Mouse (Mus musculus) CH12.LX (cell line): ENCODE measurements around the gene Six5. TPM values are rescaled to one million over a fixed set of nuclear protein-coding genes. Genes with fewer than 3 reads are reported as not detected.

ENCODE experiments used
- DNase-seq: peaks from one replicate; pipeline ENCODE4 v3.0.0-alpha.2; 2013; ENCODE audit errors: extremely low read depth
- H3K27ac ChIP-seq: 2 replicates; pipeline ENCODE4 v1.5.1; 2012; ENCODE audit warnings: low read depth, mild to moderate bottlenecking, control low read depth, moderate library complexity; ENCODE audit not compliant: insufficient read depth
- H3K27me3 ChIP-seq: replicated peaks from 2 replicates; pipeline ENCODE3; 2012; ENCODE audit warnings: inconsistent platforms
- H3K36me3 ChIP-seq, 2 experiments: replicated peaks in 1 of 2; 2 replicates each; pipeline versions ENCODE3 to v1.6.1; 2012; ENCODE audit warnings: inconsistent platforms in 1 of 2, low read length in 1 of 2, mild to moderate bottlenecking in 1 of 2, mixed read lengths in 1 of 2, moderate library complexity in 1 of 2; ENCODE audit not compliant: control insufficient read depth in 1 of 2, insufficient read depth in 1 of 2
- H3K4me1 ChIP-seq, 2 experiments: 2 replicates each; pipeline ENCODE4 v1.6.1; 2012; ENCODE audit warnings: inconsistent platforms in 1 of 2, moderate library complexity in 1 of 2; ENCODE audit not compliant: insufficient read depth in 2 of 2, control insufficient read depth in 1 of 2
- H3K4me2 ChIP-seq: 2 replicates; pipeline ENCODE4 v1.6.1; 2012; ENCODE audit warnings: low read depth, mild to moderate bottlenecking, control low read depth; ENCODE audit not compliant: poor library complexity, insufficient read depth, severe bottlenecking
- H3K4me3 ChIP-seq, 3 experiments: fragments of 150-350 bp in 1 of 3; sonication (generic) in 1 of 3; replicated peaks in 1 of 3; 2 replicates each; pipeline versions ENCODE3 to v1.5.1; 2011 to 2012; ENCODE audit warnings: low read depth in 2 of 3, low read length in 2 of 3, mild to moderate bottlenecking in 2 of 3, moderate library complexity in 2 of 3, control low read depth in 1 of 3, improper control_type of control experiment in 1 of 3, inconsistent platforms in 1 of 3, mixed read lengths in 1 of 3; ENCODE audit not compliant: poor library complexity in 1 of 3
- H3K79me2 ChIP-seq: replicated peaks from 2 replicates; pipeline ENCODE4 v1.6.1; 2012; ENCODE audit warnings: mild to moderate bottlenecking, moderate library complexity; ENCODE audit not compliant: control insufficient read depth, poor library complexity, insufficient read depth, severe bottlenecking; ENCODE audit errors: extremely low read depth
- H3K9ac ChIP-seq: 2 replicates; pipeline ENCODE4 v1.6.1; 2012; ENCODE audit warnings: low read depth, mild to moderate bottlenecking, control low read depth, moderate library complexity; ENCODE audit not compliant: insufficient read depth
- H3K9me3 ChIP-seq: replicated peaks from 2 replicates; pipeline ENCODE3; 2012; ENCODE audit warnings: low read length, inconsistent platforms, mixed read lengths
- CHD1 ChIP-seq: IDR thresholded peaks from 2 replicates; pipeline ENCODE4 v1.6.1; 2012; ENCODE audit warnings: low read depth, low read length, improper control_type of control experiment, inconsistent platforms
- CHD2 ChIP-seq: IDR thresholded peaks from 2 replicates; pipeline ENCODE4 v1.6.1; 2011; ENCODE audit warnings: low read length, improper control_type of control experiment
- CTCF ChIP-seq, 2 experiments: IDR thresholded peaks in 1 of 2; conservative IDR thresholded peaks in 1 of 2; 2 replicates each; pipeline ENCODE4 v1.5.1; 2011 to 2012; ENCODE audit warnings: low read depth in 2 of 2, low read length in 2 of 2, improper control_type of control experiment in 1 of 2, inconsistent platforms in 1 of 2, mild to moderate bottlenecking in 1 of 2, moderate library complexity in 1 of 2
- E2F4 ChIP-seq: IDR thresholded peaks from 2 replicates; pipeline ENCODE4 v1.6.1; 2011; ENCODE audit warnings: low read depth, low read length, improper control_type of control experiment; ENCODE audit not compliant: insufficient replicate concordance
- ELF1 ChIP-seq: IDR thresholded peaks from 2 replicates; pipeline ENCODE4 v1.6.1; 2014; ENCODE audit warnings: low read depth, mild to moderate bottlenecking, inconsistent platforms, low read length, improper control_type of control experiment
- EP300 ChIP-seq: IDR thresholded peaks from 2 replicates; pipeline ENCODE4 v1.6.1; 2011; ENCODE audit warnings: low read length, improper control_type of control experiment
- ETS1 ChIP-seq: conservative IDR thresholded peaks from 2 replicates; pipeline ENCODE4 v1.6.1; 2012; ENCODE audit warnings: low read depth, mild to moderate bottlenecking, inconsistent platforms, low read length, improper control_type of control experiment, moderate library complexity
- HCFC1 ChIP-seq: IDR thresholded peaks from 2 replicates; pipeline ENCODE4 v1.6.1; 2012; ENCODE audit warnings: low read depth, mild to moderate bottlenecking, inconsistent platforms, low read length, improper control_type of control experiment
- JUN ChIP-seq: IDR thresholded peaks from 2 replicates; pipeline ENCODE4 v1.6.1; 2011; ENCODE audit warnings: low read depth, mild to moderate bottlenecking, low read length, improper control_type of control experiment, moderate library complexity; ENCODE audit not compliant: insufficient read depth
- JUND ChIP-seq: conservative IDR thresholded peaks from 2 replicates; pipeline ENCODE4 v1.6.1; 2011; ENCODE audit warnings: low read depth, low read length, improper control_type of control experiment
- KAT2A ChIP-seq: IDR thresholded peaks from 2 replicates; pipeline ENCODE4 v1.6.1; 2012; ENCODE audit warnings: low read length, improper control_type of control experiment, inconsistent platforms; ENCODE audit not compliant: insufficient replicate concordance
- MAFK ChIP-seq: IDR thresholded peaks from 2 replicates; pipeline ENCODE4 v1.6.1; 2011; ENCODE audit warnings: low read length, improper control_type of control experiment; ENCODE audit not compliant: insufficient replicate concordance
- MAX ChIP-seq: IDR thresholded peaks from 2 replicates; pipeline ENCODE4 v1.6.1; 2011; ENCODE audit warnings: low read length, improper control_type of control experiment
- MEF2A ChIP-seq: IDR thresholded peaks from 2 replicates; pipeline ENCODE4 v1.6.1; 2014; ENCODE audit warnings: low read depth, mild to moderate bottlenecking, inconsistent platforms, low read length, improper control_type of control experiment, borderline replicate concordance
- MXI1 ChIP-seq: IDR thresholded peaks from 2 replicates; pipeline ENCODE4 v1.6.1; 2011; ENCODE audit warnings: mild to moderate bottlenecking, low read depth, low read length, improper control_type of control experiment
- MYC ChIP-seq: IDR thresholded peaks from 2 replicates; pipeline ENCODE4 v1.6.1; 2011; ENCODE audit warnings: low read depth, mild to moderate bottlenecking, improper control_type of control experiment, low read length
- NELFE ChIP-seq: IDR thresholded peaks from 2 replicates; pipeline ENCODE4 v1.6.1; 2011; ENCODE audit warnings: low read depth, low read length, improper control_type of control experiment
- PAX5 ChIP-seq: IDR thresholded peaks from 2 replicates; pipeline ENCODE4 v1.6.1; 2012; ENCODE audit warnings: low read length, inconsistent platforms, mixed read lengths
- RAD21 ChIP-seq: IDR thresholded peaks from 2 replicates; pipeline ENCODE4 v1.6.1; 2011; ENCODE audit warnings: low read depth, mild to moderate bottlenecking, low read length, improper control_type of control experiment, moderate library complexity
- RCOR1 ChIP-seq: conservative IDR thresholded peaks from 2 replicates; pipeline ENCODE4 v1.6.1; 2012; ENCODE audit warnings: low read depth, mild to moderate bottlenecking, inconsistent platforms, low read length, improper control_type of control experiment
- SIN3A ChIP-seq: IDR thresholded peaks from 2 replicates; pipeline ENCODE4 v1.6.1; 2012; ENCODE audit warnings: low read length, improper control_type of control experiment, inconsistent platforms
- SMC3 ChIP-seq: IDR thresholded peaks from 2 replicates; pipeline ENCODE4 v1.6.1; 2011; ENCODE audit warnings: low read depth, low read length, improper control_type of control experiment
- TBP ChIP-seq: conservative IDR thresholded peaks from 2 replicates; pipeline ENCODE4 v1.6.1; 2011; ENCODE audit warnings: low read depth, low read length, improper control_type of control experiment
- TCF12 ChIP-seq: IDR thresholded peaks from 2 replicates; pipeline ENCODE4 v1.6.1; 2014; ENCODE audit warnings: low read depth, mild to moderate bottlenecking, inconsistent platforms, low read length, improper control_type of control experiment
- UBTF ChIP-seq: IDR thresholded peaks from 2 replicates; pipeline ENCODE4 v1.6.1; 2012; ENCODE audit warnings: low read depth, mild to moderate bottlenecking, inconsistent platforms, low read length, improper control_type of control experiment, moderate library complexity
- USF1 ChIP-seq: IDR thresholded peaks from 2 replicates; pipeline ENCODE4 v1.6.1; 2014; ENCODE audit warnings: low read depth, mild to moderate bottlenecking, inconsistent platforms, low read length, improper control_type of control experiment
- USF2 ChIP-seq: conservative IDR thresholded peaks from 2 replicates; pipeline ENCODE4 v1.6.1; 2011; ENCODE audit warnings: low read depth, low read length, improper control_type of control experiment
- ZC3H11A ChIP-seq: IDR thresholded peaks from 2 replicates; pipeline ENCODE4 v1.6.1; 2012; ENCODE audit warnings: low read depth, mild to moderate bottlenecking, inconsistent platforms, low read length, improper control_type of control experiment
- ZKSCAN1 ChIP-seq: IDR thresholded peaks from 2 replicates; pipeline ENCODE4 v1.6.1; 2012; ENCODE audit warnings: low read depth, inconsistent platforms, low read length, improper control_type of control experiment, borderline replicate concordance
- ZNF384 ChIP-seq: IDR thresholded peaks from 2 replicates; pipeline ENCODE4 v1.6.1; 2012; ENCODE audit warnings: low read depth, low read length, improper control_type of control experiment, inconsistent platforms
- dilution Hi-C: fragments of 300-500 bp; cut with MboI; formaldehyde crosslinking; loops from 2 replicates; pipeline ENCODE4 v1.14.3; 2020; ENCODE audit warnings: low sequenced_read_pairs; ENCODE audit not compliant: extremely low pct_unique_long_range_greater_than_20kb, extremely low pct_ligation_motif_present
- in situ Hi-C: fragments of 300-500 bp; cut with MboI; formaldehyde crosslinking; loops from 3 replicates; pipeline ENCODE4 v1.14.3; 2019; ENCODE audit warnings: low sequenced_read_pairs, low pct_ligation_motif_present, low pct_unique_long_range_greater_than_20kb, mixed read lengths
- polyA plus RNA-seq: library from polyadenylated mRNA; unstranded; fragments of >175 nt; gene quantifications from 2 replicates; pipeline ENCODE4 v1.2.1, GENCODE M21; 2012; ENCODE audit warnings: low read depth; ENCODE audit not compliant: insufficient read length
- total RNA-seq, 2 experiments: library from RNA; depleted of rRNA; stranded (reverse); fragments of 300-350 nt in 1 of 2; fragments of >200 nt in 1 of 2; gene quantifications; 2 replicates each; pipeline ENCODE4 v1.2.3; 2012 to 2014

Six5 gene
- total and polyA plus RNA-seq, 3 experiments = 0.16 to 1.8 (median 0.33) TPM

- Histone ChIP-seq H3K27me3 (peaks cover 84% of the 10 kb centered on the region), H3K36me3 (no peaks in the 10 kb centered on the region), H3K4me2 (no peak overlapping the region), H3K4me3 (no peak overlapping the region), H3K9ac (no peak overlapping the region), H3K9me3 (peaks cover 2% of the 10 kb centered on the region), H3K4me1 (peaks cover 38 to 77% of the 10 kb centered on the region in 2 experiments), H3K27ac (no peak overlapping the region), H3K79me2 (no peaks in the 10 kb centered on the region)
- TF ChIP-seq TBP (no peak), E2F4 (no peak), HCFC1 (no peak), ELF1 (no peak), USF2 (no peak), ZKSCAN1 (no peak), CHD2 (no peak), RCOR1 (no peak), NELFE (no peak), CTCF (conservative IDR thresholded peaks at IDR 0.05 in 1 of 2, IDR thresholded peaks at IDR 0.05 in 1 of 2; ENCODE audit: low read depth in 2 of 2, low read length in 2 of 2) (no peak), EP300 (no peak), JUN (no peak), MAFK (no peak), PAX5 (no peak), TCF12 (no peak), ZC3H11A (no peak), KAT2A (no peak), SIN3A (no peak)
- in situ Hi-C loops (no loop called here), dilution Hi-C loops (no loop called here)
- no peak for DNase-seq
These were observed 12.2 kb upstream of the Six5 start for GRCm38 (mm10) chr7:19082171-19082570.

DNA sequence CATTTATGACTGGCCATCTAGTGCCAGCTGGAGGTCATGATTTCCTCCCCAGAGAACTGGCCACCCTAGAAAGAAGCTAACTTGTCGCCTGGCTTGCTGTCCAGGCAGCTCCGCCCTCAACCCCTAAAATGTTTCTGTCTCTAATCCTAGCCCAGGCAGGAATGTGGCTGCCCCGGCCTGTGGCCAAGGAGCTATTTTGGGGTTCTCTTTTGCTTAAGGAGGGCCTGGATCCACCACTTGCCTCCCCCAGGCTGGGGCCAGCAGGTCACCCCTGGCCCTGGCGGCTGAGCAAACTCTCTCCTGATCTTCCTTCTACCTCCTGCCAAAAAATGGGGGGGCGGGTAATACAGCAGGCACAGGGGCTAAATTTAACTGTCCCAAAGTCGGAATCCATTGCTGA, 11.3 kb upstream of the Six5 start:
- Histone ChIP-seq H3K27me3 (peaks cover 86% of the 10 kb centered on the region), H3K79me2 (no peaks in the 10 kb centered on the region), H3K27ac (no peak overlapping the region), H3K9me3 (no peaks in the 10 kb centered on the region), H3K36me3 (no peaks in the 10 kb centered on the region), H3K9ac (no peak overlapping the region), H3K4me1 (peaks cover 28 to 67% of the 10 kb centered on the region in 2 experiments), H3K4me2 (no peak overlapping the region), H3K4me3 (no peak overlapping the region)
- in situ Hi-C loops = no loop called here
- dilution Hi-C loops = no loop called here
- TF ChIP-seq ETS1 (no peak), JUND (no peak), RAD21 (no peak), MAX (no peak), UBTF (no peak), MYC (no peak), TCF12 (no peak), SMC3 (no peak), USF1 (no peak), MEF2A (no peak), PAX5 (no peak), EP300 (no peak), ZNF384 (no peak), ZKSCAN1 (no peak), MXI1 (no peak), CHD1 (no peak)
- DNase-seq = no peak
